Mouse (Mus musculus): ENCODE measurements around the gene Swi5. TPM values are rescaled to one million over a fixed set of nuclear protein-coding genes. Genes with fewer than 3 reads are reported as not detected.

Swi5 gene
- total RNA-seq, 2 experiments from 2014 or later = 210 to 223 TPM

DNA sequence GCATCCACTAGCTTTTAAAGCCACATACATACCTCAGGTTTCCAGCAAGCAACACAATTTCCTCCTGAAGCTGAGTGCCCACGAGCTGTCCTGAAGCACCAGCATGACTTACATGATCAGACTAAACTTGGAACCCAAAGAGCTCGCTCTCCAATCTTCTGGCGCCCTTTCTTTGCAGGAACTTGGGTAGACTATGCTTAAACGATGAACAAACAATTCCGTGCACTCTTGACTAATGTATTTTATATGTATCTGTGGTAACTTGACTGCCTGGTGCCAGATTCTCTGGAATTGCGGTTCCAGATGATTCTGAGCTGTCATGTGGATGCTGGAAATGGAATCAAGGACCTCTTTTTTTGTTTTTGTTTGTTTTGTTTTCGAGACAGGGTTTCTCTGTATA is 52.4 kb downstream of the Swi5 start:
- no peak for DNase-seq (ENCODE audit: low spot score in 2 of 2)

Small RNA genes lying within 50 kb of the gene (microRNA-seq; reads per million reads assigned to microRNA genes)
- gene Gm23363 (0 reads per million in 2 experiments), gene Mir199b (0.28 to 1.6 reads per million in 2 experiments)

Other genes starting within 250 kb of the Swi5 start
- gene Fam78a, start 203.2 kb downstream of the Swi5 start, total RNA-seq (2021) = 1 to 10 TPM; 2.4 to 2.7 TPM
- 10 to 100 TPM; 20.2 to 21.5 TPM for gene Plpp7, start 192.5 kb downstream of the Swi5 start, total RNA-seq (2021)
- 100 to 1,000 TPM; 253 to 268 TPM for gene Prrc2b, start 137.0 kb downstream of the Swi5 start, total RNA-seq (2021)
- gene Pomt1, start 51.5 kb downstream of the Swi5 start, total RNA-seq (2021) = 10 to 100 TPM; 22.4 to 23.6 TPM
- 10 to 100 TPM; 55.5 to 59.2 TPM for gene Uck1, start 27.9 kb downstream of the Swi5 start, total RNA-seq (2021)
- gene Golga2, start 691 bp downstream of the Swi5 start, total RNA-seq (2021) = 10 to 100 TPM; 73.8 to 86.1 TPM
- gene Ciz1, start 64.3 kb upstream of the Swi5 start, total RNA-seq (2021) = 10 to 100 TPM; 67.3 to 69.5 TPM
- gene Dnm1, start 65.3 kb upstream of the Swi5 start, total RNA-seq (2021) = 1,000 to 10,000 TPM; 1,139 to 1,143 TPM
- gene 1110008P14Rik, start 93.9 kb upstream of the Swi5 start, total RNA-seq (2021) = 100 to 1,000 TPM; 181 to 189 TPM
- gene Lcn2, start 100.2 kb upstream of the Swi5 start, total RNA-seq (2021) = 1 to 10 TPM; 2.0 to 2.9 TPM
- 10 to 100 TPM; 36.6 to 40.3 TPM for gene Ptges2, start 107.8 kb upstream of the Swi5 start, total RNA-seq (2021)
- 1 to 10 TPM; 3.7 to 4.1 TPM for gene Naif1, start 162.4 kb upstream of the Swi5 start, total RNA-seq (2021)
- 10 to 100 TPM; 45.5 to 50.3 TPM for gene Slc25a25, start 163.4 kb upstream of the Swi5 start, total RNA-seq (2021)
- gene Fam102a, start 247.3 kb upstream of the Swi5 start, total RNA-seq (2021) = 10 to 100 TPM; 50.2 to 52.9 TPM